ENCODE assay signal across 22 mouse cellular contexts in genomic region chr14:48164917-48165316, GRCm38 (mm10). TPM values are rescaled to one million over a fixed set of nuclear protein-coding genes. Genes with fewer than 3 reads are reported as not detected.
DNase-seq lines count a peak whose midpoint lies in the region; ATAC-seq lines count a peak whose summit lies in the region.
"Had no signal": no experiment of that assay in that cellular context is flagged by ENCODE, and none has a peak within 500 bp of the region (broad histone marks: within the 10 kb centered on the region; RNA-seq: fewer than 3 reads in every experiment).

No protein-coding gene starts in this region.

- H3K9me3 ChIP-seq in embryonic facial prominence, embryonic 14.5 days (ENCODE audit: control insufficient read depth, low read length): no peaks in the 10 kb centered on the region
- 0 out of 2 replicates have a peak, but pooled peaks cover 9% of the 10 kb centered on the region for H3K9me3 ChIP-seq in embryonic facial prominence, embryonic 10.5 days
- no peaks in the 10 kb centered on the region for H3K9me3 ChIP-seq in heart, embryonic 11.5 days (replicated peaks; ENCODE audit: control insufficient read depth, low read length)
- no peaks in the 10 kb centered on the region for H3K9me3 ChIP-seq in intestine, embryonic 15.5 days
- H3K9me3 ChIP-seq in intestine, embryonic 16.5 days (ENCODE audit: control insufficient read depth, low read length): no peaks in the 10 kb centered on the region
- no peaks in the 10 kb centered on the region for H3K9me3 ChIP-seq in embryonic facial prominence, embryonic 15.5 days (replicated peaks)
- H3K9me3 ChIP-seq: G1E had no signal

- peak; percentile 64; the same call in 1 of the 2 replicates for ATAC-seq in embryonic facial prominence, embryonic 14.5 days (ENCODE audit: low read depth)
- ATAC-seq in heart, embryonic 11.5 days (replicated peaks; ENCODE audit: insufficient number of reproducible peaks, low FRiP score, low TSS enrichment): no peak
- 0 out of 2 replicates have a peak, but pooled peaks have one; percentile 10 for ATAC-seq in intestine, embryonic 15.5 days
- no peak for ATAC-seq in intestine, embryonic 16.5 days
- peak; percentile 57; the same call in 1 of the 2 replicates for ATAC-seq in embryonic facial prominence, embryonic 15.5 days (ENCODE audit: insufficient number of reproducible peaks, low FRiP score, low TSS enrichment, low read depth)
- ATAC-seq: activated CD4-positive, CD25-positive, alpha-beta regulatory T cell, adult 4 months; CD4-positive, CD25-positive, alpha-beta regulatory T cell, adult 4 months; Patski had no signal

- no peak overlapping the region for H3K27ac ChIP-seq in embryonic facial prominence, embryonic 14.5 days (replicated peaks; ENCODE audit: low read depth, low read length)
- no peak overlapping the region; the same call in 1 of the 2 replicates for H3K27ac ChIP-seq in embryonic facial prominence, embryonic 10.5 days (replicated peaks)
- H3K27ac ChIP-seq in heart, embryonic 11.5 days (ENCODE audit: low read depth, low read length): no peak overlapping the region
- no peak overlapping the region for H3K27ac ChIP-seq in intestine, embryonic 15.5 days
- H3K27ac ChIP-seq in intestine, embryonic 16.5 days (ENCODE audit: low read length): no peak overlapping the region
- H3K27ac ChIP-seq in embryonic facial prominence, embryonic 15.5 days (replicated peaks): no peak overlapping the region

- H3K9ac ChIP-seq in embryonic facial prominence, embryonic 14.5 days (ENCODE audit: low read depth, low read length): no peak overlapping the region
- H3K9ac ChIP-seq in heart, embryonic 11.5 days (ENCODE audit: low read depth, low read length): no peak overlapping the region
- H3K9ac ChIP-seq in intestine, embryonic 15.5 days: no peak overlapping the region
- no peak overlapping the region for H3K9ac ChIP-seq in intestine, embryonic 16.5 days (ENCODE audit: low read depth, low read length)
- no peak overlapping the region for H3K9ac ChIP-seq in embryonic facial prominence, embryonic 15.5 days

- DNase-seq in embryonic facial prominence, embryonic 14.5 days (ENCODE audit: low spot score): no peak
- DNase-seq in embryonic facial prominence, embryonic 10.5 days (ENCODE audit: low spot score): no peak
- peak; percentile 68 for DNase-seq in heart, adult 11 months
- DNase-seq in thymus, postnatal 36 days: no peak
- DNase-seq: adrenal gland, adult 2 months; adrenal gland, adult 8-10 months; adrenal gland, postnatal 10 days; adrenal gland, postnatal 14 days; adrenal gland, postnatal 25 days; adrenal gland, postnatal 36 days; B cell, adult 2 months; cerebellum, adult 11 months; cerebellum, adult 11-12 months had no signal

- H3K4me1 ChIP-seq in embryonic facial prominence, embryonic 14.5 days (ENCODE audit: control insufficient read depth, insufficient read depth, low read length): no peaks in the 10 kb centered on the region; the same call in 1 of the 2 replicates
- peaks cover 39% of the 10 kb centered on the region for H3K4me1 ChIP-seq in embryonic facial prominence, embryonic 10.5 days
- H3K4me1 ChIP-seq in heart, embryonic 11.5 days (ENCODE audit: control insufficient read depth, insufficient read depth, low read length): peaks cover 9% of the 10 kb centered on the region; the same call in 1 of the 2 replicates
- peaks cover 9% of the 10 kb centered on the region for H3K4me1 ChIP-seq in intestine, embryonic 15.5 days (replicated peaks)
- H3K4me1 ChIP-seq in intestine, embryonic 16.5 days (ENCODE audit: control insufficient read depth, insufficient read depth, low read length): 0 out of 2 replicates have a peak, but pooled peaks cover 10% of the 10 kb centered on the region
- peaks cover 14% of the 10 kb centered on the region for H3K4me1 ChIP-seq in embryonic facial prominence, embryonic 15.5 days

- H3K27me3 ChIP-seq in embryonic facial prominence, embryonic 14.5 days (replicated peaks; ENCODE audit: control insufficient read depth, insufficient read depth, low read length): no peaks in the 10 kb centered on the region
- no peaks in the 10 kb centered on the region for H3K27me3 ChIP-seq in embryonic facial prominence, embryonic 10.5 days (replicated peaks; ENCODE audit: low read depth, poor library complexity, severe bottlenecking)
- no peaks in the 10 kb centered on the region; the same call in 1 of the 2 replicates for H3K27me3 ChIP-seq in heart, embryonic 11.5 days (ENCODE audit: control insufficient read depth, insufficient read depth, low read length)
- H3K27me3 ChIP-seq in intestine, embryonic 15.5 days (replicated peaks): no peaks in the 10 kb centered on the region
- no peaks in the 10 kb centered on the region for H3K27me3 ChIP-seq in intestine, embryonic 16.5 days (replicated peaks; ENCODE audit: control insufficient read depth, insufficient read depth, low read length)
- no peaks in the 10 kb centered on the region for H3K27me3 ChIP-seq in embryonic facial prominence, embryonic 15.5 days
- H3K27me3 ChIP-seq: CH12.LX had no signal

- no peak overlapping the region for H3K4me2 ChIP-seq in embryonic facial prominence, embryonic 14.5 days (ENCODE audit: low read depth, low read length)
- no peak overlapping the region for H3K4me2 ChIP-seq in heart, embryonic 11.5 days
- H3K4me2 ChIP-seq in intestine, embryonic 15.5 days (replicated peaks): no peak overlapping the region
- no peak overlapping the region for H3K4me2 ChIP-seq in intestine, embryonic 16.5 days (ENCODE audit: low read depth, low read length)
- no peak overlapping the region for H3K4me2 ChIP-seq in embryonic facial prominence, embryonic 15.5 days (replicated peaks)

- H3K4me3 ChIP-seq in embryonic facial prominence, embryonic 14.5 days (ENCODE audit: low read depth, low read length): no peak overlapping the region
- H3K4me3 ChIP-seq in embryonic facial prominence, embryonic 10.5 days: no peak overlapping the region
- H3K4me3 ChIP-seq in heart, embryonic 11.5 days (ENCODE audit: low read depth, low read length): no peak overlapping the region
- no peak overlapping the region for H3K4me3 ChIP-seq in intestine, embryonic 15.5 days (replicated peaks)
- no peak overlapping the region for H3K4me3 ChIP-seq in intestine, embryonic 16.5 days (ENCODE audit: low read length)
- H3K4me3 ChIP-seq in embryonic facial prominence, embryonic 15.5 days (replicated peaks): no peak overlapping the region

- 45% methylated on average over 8 of the region's 8 CpGs for WGBS in embryonic facial prominence, embryonic 14.5 days
- 61% methylated on average over 8 of the region's 8 CpGs for WGBS in embryonic facial prominence, embryonic 10.5 days
- WGBS in heart, embryonic 11.5 days (ENCODE audit: insufficient replicate concordance): 54% methylated on average over 8 of the region's 8 CpGs
- WGBS in intestine, embryonic 15.5 days: 41% methylated on average over 8 of the region's 8 CpGs
- 47% methylated on average over 8 of the region's 8 CpGs for WGBS in intestine, embryonic 16.5 days
- WGBS in embryonic facial prominence, embryonic 15.5 days: 48% methylated on average over 8 of the region's 8 CpGs

- H3K36me3 ChIP-seq in embryonic facial prominence, embryonic 14.5 days (ENCODE audit: control insufficient read depth, insufficient read depth, low read length): peaks cover 3% of the 10 kb centered on the region; the same call in 1 of the 2 replicates
- H3K36me3 ChIP-seq in embryonic facial prominence, embryonic 10.5 days (replicated peaks): peaks cover 23% of the 10 kb centered on the region
- no peaks in the 10 kb centered on the region for H3K36me3 ChIP-seq in heart, embryonic 11.5 days (ENCODE audit: control insufficient read depth, insufficient read depth, low read length)
- H3K36me3 ChIP-seq in intestine, embryonic 15.5 days: no peaks in the 10 kb centered on the region
- H3K36me3 ChIP-seq in intestine, embryonic 16.5 days (ENCODE audit: control insufficient read depth, insufficient read depth, low read length): no peaks in the 10 kb centered on the region
- H3K36me3 ChIP-seq in embryonic facial prominence, embryonic 15.5 days: no peaks in the 10 kb centered on the region
- H3K36me3 ChIP-seq: G1E had no signal

RNA-seq across cellular contexts. Expression of gene Peli2, which starts 44.3 kb away (rescaled TPM):
- 5.5 and 6.9 TPM in 2 replicates for polyA plus RNA-seq in embryonic facial prominence, embryonic 14.5 days (2014; fragmentation: Nextera tagmentation; extraction: Ambion mirVana)
- polyA plus RNA-seq in embryonic facial prominence, embryonic 10.5 days (2016; fragmentation: Nextera tagmentation; extraction: Ambion mirVana): 8.0 and 9.4 TPM in 2 replicates
- polyA plus RNA-seq in heart, embryonic 11.5 days (2014; fragmentation: Nextera tagmentation; extraction: Ambion mirVana): 4.0 TPM in 2 replicates
- polyA plus RNA-seq in intestine, embryonic 15.5 days (2015; fragmentation: Nextera tagmentation; extraction: Ambion mirVana): 4.9 and 5.3 TPM in 2 replicates
- 3.5 and 3.7 TPM in 2 replicates for polyA plus RNA-seq in intestine, embryonic 16.5 days (2015; fragmentation: Nextera tagmentation; extraction: Ambion mirVana)
- 6.5 and 7.1 TPM in 2 replicates for polyA plus RNA-seq in embryonic facial prominence, embryonic 15.5 days (2015; fragmentation: Nextera tagmentation; extraction: Ambion mirVana)
- polyA plus RNA-seq: G1E had no signal

Comparison
In these comparisons a context has a peak if more than half of its experiments do, and no peak if none do; other contexts are left out.
1. ATAC-seq: peak in embryonic facial prominence, embryonic 14.5 days (single experiment), intestine, embryonic 15.5 days (single experiment) and embryonic facial prominence, embryonic 15.5 days (single experiment); none in heart, embryonic 11.5 days (single experiment) and intestine, embryonic 16.5 days (single experiment).